Comparison of ENCODE assay signal across 26 mouse cellular contexts in genomic region chr15:60555691-60556090, GRCm38 (mm10).
DNase-seq lines count a peak whose midpoint lies in the region; ATAC-seq and TF ChIP-seq lines count a peak whose summit lies in the region.
"Had no signal": no experiment of that assay in that cellular context is flagged by ENCODE, and none has a peak within 500 bp of the region (broad histone marks: within the 10 kb centered on the region; RNA-seq: fewer than 3 reads in every experiment).

No protein-coding gene starts in this region.

- no peak overlapping the region for H3K27ac ChIP-seq in CH12.LX (ENCODE audit: insufficient read depth, low read depth)
- H3K27ac ChIP-seq: embryonic facial prominence, embryonic 13.5 days; embryonic facial prominence, embryonic 15.5 days; forebrain, embryonic 10.5 days; forebrain, embryonic 12.5 days had no signal

- DNase-seq in CH12.LX (ENCODE audit: extremely low read depth) = peak; percentile 17
- peak; percentile 48 for DNase-seq in ES-CJ7 (ENCODE audit: low read depth, low spot score)
- DNase-seq in R1 (ENCODE audit: low read depth, low spot score) = peak; percentile 76
- DNase-seq in heart, postnatal 25 days (ENCODE audit: low spot score) = no peak
- no peak for DNase-seq in MN1 (ENCODE audit: low spot score)
- DNase-seq: adrenal gland, adult 2 months; adrenal gland, postnatal 10 days; adrenal gland, postnatal 25 days; B cell, adult 2 months; cerebellum, adult 11 months; cerebellum, adult 18-20 months; cerebellum, adult 8-10 months; cerebellum, adult 9-11 months; cerebellum, postnatal 14 days; cerebellum, postnatal 36 days; embryo, embryonic 11 days had no signal

- H3K4me1 ChIP-seq in CH12.LX (ENCODE audit: control insufficient read depth in 1 of 2, insufficient read depth in 2 of 2) = peaks cover 6 to 19% of the 10 kb centered on the region in 2 experiments; a peak in 3 of 4 replicates
- H3K4me1 ChIP-seq: embryonic facial prominence, embryonic 13.5 days; embryonic facial prominence, embryonic 15.5 days; forebrain, embryonic 12.5 days had no signal

- no peak overlapping the region for H3K4me2 ChIP-seq in CH12.LX (ENCODE audit: insufficient read depth, low read depth, poor library complexity, severe bottlenecking)
- H3K4me2 ChIP-seq: embryonic facial prominence, embryonic 13.5 days; embryonic facial prominence, embryonic 15.5 days; forebrain, embryonic 12.5 days had no signal

- H3K27me3 ChIP-seq in CH12.LX (replicated peaks) = no peaks in the 10 kb centered on the region
- H3K27me3 ChIP-seq: embryonic facial prominence, embryonic 13.5 days; embryonic facial prominence, embryonic 15.5 days; forebrain, embryonic 12.5 days had no signal

- dilution Hi-C loops in CH12.LX (cut with MboI; ENCODE audit: extremely low pct_ligation_motif_present, extremely low pct_unique_long_range_greater_than_20kb, low sequenced_read_pairs) = no loop called here

- H3K9ac ChIP-seq in CH12.LX (ENCODE audit: insufficient read depth, low read depth) = no peak overlapping the region
- H3K9ac ChIP-seq: embryonic facial prominence, embryonic 13.5 days; embryonic facial prominence, embryonic 15.5 days; forebrain, embryonic 12.5 days had no signal

- no peak for TF ChIP-seq POLR2A in CH12.LX (IDR thresholded peaks at IDR 0.05; ENCODE audit: low read depth, low read length)

- no peak for TF ChIP-seq CTCF in CH12.LX (conservative IDR thresholded peaks at IDR 0.05 in 1 of 2, IDR thresholded peaks at IDR 0.05 in 1 of 2; ENCODE audit: low read depth in 2 of 2, low read length in 2 of 2)

- in situ Hi-C loops in CH12.LX (cut with MboI; ENCODE audit: low pct_ligation_motif_present, low pct_unique_long_range_greater_than_20kb, low sequenced_read_pairs) = no loop called here

- no peak for TF ChIP-seq EP300 in CH12.LX (IDR thresholded peaks at IDR 0.05; ENCODE audit: low read length)

- intact Hi-C loops in heart, postnatal 25 days (cut with DNase I) = no loop called here

- no peaks in the 10 kb centered on the region for H3K79me2 ChIP-seq in CH12.LX (replicated peaks; ENCODE audit: control insufficient read depth, extremely low read depth, insufficient read depth, poor library complexity, severe bottlenecking)

- no peak overlapping the region for H3K4me3 ChIP-seq in CH12.LX (replicated peaks in 1 of 3; ENCODE audit: low read depth in 2 of 3, low read length in 2 of 3, poor library complexity in 1 of 3)
- H3K4me3 ChIP-seq: embryonic facial prominence, embryonic 13.5 days; embryonic facial prominence, embryonic 15.5 days; erythroblast, embryonic 14.5 days; forebrain, embryonic 10.5 days; forebrain, embryonic 12.5 days had no signal

- no peak for ATAC-seq in frontal cortex, adult (ENCODE audit: low TSS enrichment)
- ATAC-seq: CD4-positive, CD25-positive, alpha-beta regulatory T cell, adult 4 months; forebrain, embryonic 14.5 days; forebrain, embryonic 16.5 days had no signal

- peaks cover 7% of the 10 kb centered on the region for H3K9me3 ChIP-seq in CH12.LX (replicated peaks; ENCODE audit: low read length)
- H3K9me3 ChIP-seq: embryonic facial prominence, embryonic 13.5 days; embryonic facial prominence, embryonic 15.5 days; forebrain, embryonic 12.5 days; G1E had no signal

- no peaks in the 10 kb centered on the region for H3K36me3 ChIP-seq in CH12.LX (replicated peaks in 1 of 2; ENCODE audit: control insufficient read depth in 1 of 2, insufficient read depth in 1 of 2, low read length in 1 of 2)
- H3K36me3 ChIP-seq: embryonic facial prominence, embryonic 13.5 days; embryonic facial prominence, embryonic 15.5 days; forebrain, embryonic 10.5 days; forebrain, embryonic 12.5 days; G1E had no signal

- TF ChIP-seq RAD21 in CH12.LX (IDR thresholded peaks at IDR 0.05; ENCODE audit: low read depth, low read length) = no peak

TF ChIP-seq in CH12.LX, 34 proteins besides CTCF, POLR2A, EP300 and RAD21:
- no peak for TF ChIP-seq NRF1 (IDR thresholded peaks at IDR 0.05; ENCODE audit: low read depth, low read length)
- no peak for TF ChIP-seq POLR2AphosphoS2 (IDR thresholded peaks at IDR 0.05; ENCODE audit: low read depth, low read length)
- no peak for TF ChIP-seq MAFK (IDR thresholded peaks at IDR 0.05; ENCODE audit: insufficient replicate concordance, low read length)
- no peak for TF ChIP-seq MXI1 (IDR thresholded peaks at IDR 0.05; ENCODE audit: low read depth, low read length)
- no peak for TF ChIP-seq ELF1 (IDR thresholded peaks at IDR 0.05; ENCODE audit: low read depth, low read length)
- TF ChIP-seq TCF12 (IDR thresholded peaks at IDR 0.05; ENCODE audit: low read depth, low read length) = no peak
- TF ChIP-seq HCFC1 (IDR thresholded peaks at IDR 0.05; ENCODE audit: low read depth, low read length) = no peak
- no peak for TF ChIP-seq TBP (conservative IDR thresholded peaks at IDR 0.05; ENCODE audit: low read depth, low read length)
- TF ChIP-seq MYC (IDR thresholded peaks at IDR 0.05; ENCODE audit: low read depth, low read length) = no peak
- no peak for TF ChIP-seq USF1 (IDR thresholded peaks at IDR 0.05; ENCODE audit: low read depth, low read length)
- TF ChIP-seq SIN3A (IDR thresholded peaks at IDR 0.05; ENCODE audit: low read length) = no peak
- TF ChIP-seq BHLHE40 (IDR thresholded peaks at IDR 0.05; ENCODE audit: low read depth, low read length) = no peak
- TF ChIP-seq JUND (conservative IDR thresholded peaks at IDR 0.05; ENCODE audit: low read depth, low read length) = no peak
- no peak for TF ChIP-seq ETS1 (conservative IDR thresholded peaks at IDR 0.05; ENCODE audit: low read depth, low read length)
- no peak for TF ChIP-seq KAT2A (IDR thresholded peaks at IDR 0.05; ENCODE audit: insufficient replicate concordance, low read length)
- TF ChIP-seq PAX5 (IDR thresholded peaks at IDR 0.05; ENCODE audit: low read length) = no peak
- no peak for TF ChIP-seq CHD2 (IDR thresholded peaks at IDR 0.05; ENCODE audit: low read length)
- no peak for TF ChIP-seq E2F4 (IDR thresholded peaks at IDR 0.05; ENCODE audit: insufficient replicate concordance, low read depth, low read length)
TF ChIP-seq in CH12.LX: peak in this region for 0.

Comparison
In these comparisons a context has a peak if more than half of its experiments do, and no peak if none do; other contexts are left out.
1. DNase-seq: peak in CH12.LX (single experiment), ES-CJ7 (single experiment) and R1 (single experiment); none in heart, postnatal 25 days (single experiment) and MN1 (single experiment).